ENCODE assay signal across 8 mouse cellular contexts in genomic region chr5:129725774-129726392, GRCm38 (mm10). TPM values are rescaled to one million over a fixed set of nuclear protein-coding genes. Genes with fewer than 3 reads are reported as not detected.
DNase-seq lines count a peak whose midpoint lies in the region; ATAC-seq and TF ChIP-seq lines count a peak whose summit lies in the region.

No protein-coding gene starts in this region.

- H3K4me3 ChIP-seq in forebrain, embryonic 11.5 days (ENCODE audit: low read depth, low read length), result peak overlapping the region; percentile 83
- H3K4me3 ChIP-seq in intestine, postnatal 0 days (ENCODE audit: low read depth, low read length), result peak overlapping the region; percentile 66
- H3K4me3 ChIP-seq in midbrain, embryonic 13.5 days (replicated peaks), result peak overlapping the region; percentile 85

- H3K9me3 ChIP-seq in forebrain, embryonic 11.5 days (ENCODE audit: control insufficient read depth, low read length), result no peaks in the 10 kb centered on the region
- no peaks in the 10 kb centered on the region for H3K9me3 ChIP-seq in intestine, postnatal 0 days (ENCODE audit: control insufficient read depth)
- H3K9me3 ChIP-seq in midbrain, embryonic 13.5 days, result no peaks in the 10 kb centered on the region

- peak; percentile 38 to 52 for DNase-seq in cerebellum, postnatal 10 days
- DNase-seq in cerebellum, adult 9-11 months, result no peak
- peak; percentile 36 for DNase-seq in CD4-positive, CD25-positive, alpha-beta regulatory T cell, adult 2 months (ENCODE audit: low read depth, low spot score)
- no peak for DNase-seq in forebrain, embryonic 11.5 days (ENCODE audit: low spot score)
- DNase-seq in ovary, postnatal 36 days (ENCODE audit: low spot score), result no peak
- no peak for DNase-seq in left cerebral cortex, adult 18-20 months (ENCODE audit: low spot score in 2 of 2)

- TF ChIP-seq CTCF in intestine, postnatal 0 days (IDR thresholded peaks at IDR 0.05; ENCODE audit: low read depth), result no peak

- H3K9ac ChIP-seq in forebrain, embryonic 11.5 days (ENCODE audit: low read length), result peak overlapping the region; percentile 97
- H3K9ac ChIP-seq in intestine, postnatal 0 days (ENCODE audit: low read depth, low read length), result peak overlapping the region; percentile 95
- peak overlapping the region; percentile 97; the same call in 1 of the 2 replicates for H3K9ac ChIP-seq in midbrain, embryonic 13.5 days (replicated peaks)

- no peak overlapping the region for H3K27ac ChIP-seq in forebrain, embryonic 11.5 days (ENCODE audit: low read depth, low read length)
- peak overlapping the region; percentile 99 for H3K27ac ChIP-seq in intestine, postnatal 0 days (ENCODE audit: low read depth, low read length)
- H3K27ac ChIP-seq in midbrain, embryonic 13.5 days, result no peak overlapping the region

- WGBS in forebrain, embryonic 11.5 days, result 20% methylated on average over 7 of the region's 7 CpGs
- 10% methylated on average over 7 of the region's 7 CpGs for WGBS in intestine, postnatal 0 days
- WGBS in midbrain, embryonic 13.5 days, result 19% methylated on average over 7 of the region's 7 CpGs

- H3K27me3 ChIP-seq in forebrain, embryonic 11.5 days (ENCODE audit: control insufficient read depth, insufficient read depth, low read length), result no peaks in the 10 kb centered on the region
- H3K27me3 ChIP-seq in intestine, postnatal 0 days (replicated peaks; ENCODE audit: control insufficient read depth, insufficient read depth, low read length), result no peaks in the 10 kb centered on the region
- no peaks in the 10 kb centered on the region for H3K27me3 ChIP-seq in midbrain, embryonic 13.5 days

- H3K36me3 ChIP-seq in forebrain, embryonic 11.5 days (ENCODE audit: control insufficient read depth, insufficient read depth, low read length), result no peaks in the 10 kb centered on the region
- no peaks in the 10 kb centered on the region for H3K36me3 ChIP-seq in intestine, postnatal 0 days (ENCODE audit: control insufficient read depth, insufficient read depth)
- no peaks in the 10 kb centered on the region for H3K36me3 ChIP-seq in midbrain, embryonic 13.5 days

- no peaks in the 10 kb centered on the region for H3K4me1 ChIP-seq in forebrain, embryonic 11.5 days (replicated peaks; ENCODE audit: control insufficient read depth, insufficient read depth, low read length)
- peaks cover 19% of the 10 kb centered on the region for H3K4me1 ChIP-seq in intestine, postnatal 0 days (replicated peaks; ENCODE audit: control insufficient read depth, insufficient read depth, low read length)
- peaks cover 35% of the 10 kb centered on the region for H3K4me1 ChIP-seq in midbrain, embryonic 13.5 days (replicated peaks)

- ATAC-seq in forebrain, embryonic 11.5 days (replicated peaks; ENCODE audit: low FRiP score), result no peak
- ATAC-seq in intestine, postnatal 0 days, result no peak
- ATAC-seq in midbrain, embryonic 13.5 days, result no peak

- peak overlapping the region; percentile 61 for H3K4me2 ChIP-seq in forebrain, embryonic 11.5 days (ENCODE audit: low read depth, low read length, severe bottlenecking)
- H3K4me2 ChIP-seq in intestine, postnatal 0 days (replicated peaks; ENCODE audit: low read depth), result peak overlapping the region; percentile 65
- H3K4me2 ChIP-seq in midbrain, embryonic 13.5 days (replicated peaks), result peak overlapping the region; percentile 53

RNA-seq across cellular contexts. Expression of gene Nipsnap2, which starts 1.0 kb away (rescaled TPM):
- 75.0 and 77.3 TPM in 2 replicates for polyA plus RNA-seq in forebrain, embryonic 11.5 days (2014; fragmentation: Nextera tagmentation; extraction: Ambion mirVana)
- 51.0 and 51.2 TPM in 2 replicates for polyA plus RNA-seq in intestine, postnatal 0 days (2015; fragmentation: Nextera tagmentation; extraction: Ambion mirVana)
- 84.1 and 94.5 TPM in 2 replicates for polyA plus RNA-seq in midbrain, embryonic 13.5 days (2015; fragmentation: Nextera tagmentation; extraction: Ambion mirVana)
- total RNA-seq in left cerebral cortex, adult 18-20 months (2021), result 10 to 100 TPM; 77.7 to 81.8 TPM

RNA-seq across cellular contexts. Expression of gene Mrps17, which starts 10.6 kb away (rescaled TPM):
- polyA plus RNA-seq in forebrain, embryonic 11.5 days (2014; fragmentation: Nextera tagmentation; extraction: Ambion mirVana), result 164 and 185 TPM in 2 replicates
- 109 and 115 TPM in 2 replicates for polyA plus RNA-seq in intestine, postnatal 0 days (2015; fragmentation: Nextera tagmentation; extraction: Ambion mirVana)
- 189 TPM in 2 replicates for polyA plus RNA-seq in midbrain, embryonic 13.5 days (2015; fragmentation: Nextera tagmentation; extraction: Ambion mirVana)
- 10 to 100 TPM; 72.8 to 81.5 TPM for total RNA-seq in left cerebral cortex, adult 18-20 months (2021)

RNA-seq across cellular contexts. Expression of gene Sept14, which starts 17.6 kb away (rescaled TPM):
- not detected in 2 replicates for polyA plus RNA-seq in forebrain, embryonic 11.5 days (2014; fragmentation: Nextera tagmentation; extraction: Ambion mirVana)
- not detected in 2 replicates for polyA plus RNA-seq in intestine, postnatal 0 days (2015; fragmentation: Nextera tagmentation; extraction: Ambion mirVana)
- polyA plus RNA-seq in midbrain, embryonic 13.5 days (2015; fragmentation: Nextera tagmentation; extraction: Ambion mirVana), result not detected in 2 replicates
- not detected for total RNA-seq in left cerebral cortex, adult 18-20 months (2021)

RNA-seq across cellular contexts. Expression of gene Zfp11, which starts 56.0 kb away (rescaled TPM):
- polyA plus RNA-seq in forebrain, embryonic 11.5 days (2014; fragmentation: Nextera tagmentation; extraction: Ambion mirVana), result 8.3 and 8.5 TPM in 2 replicates
- polyA plus RNA-seq in intestine, postnatal 0 days (2015; fragmentation: Nextera tagmentation; extraction: Ambion mirVana), result 0.93 and 1.0 TPM in 2 replicates
- polyA plus RNA-seq in midbrain, embryonic 13.5 days (2015; fragmentation: Nextera tagmentation; extraction: Ambion mirVana), result 8.7 and 8.9 TPM in 2 replicates
- 1 to 10 TPM; 6.2 to 7.2 TPM for total RNA-seq in left cerebral cortex, adult 18-20 months (2021)

Comparison
In these comparisons a context has a peak if more than half of its experiments do, and no peak if none do; other contexts are left out.
1. DNase-seq: peak in cerebellum, postnatal 10 days (2 of 2) and CD4-positive, CD25-positive, alpha-beta regulatory T cell, adult 2 months (single experiment); none in cerebellum, adult 9-11 months (single experiment), forebrain, embryonic 11.5 days (single experiment), ovary, postnatal 36 days (single experiment) and left cerebral cortex, adult 18-20 months (0 of 2).
2. Peak in every context shown above with its lines, with median percentiles within 50 percentile points of each other: H3K4me2 ChIP-seq, H3K4me3 ChIP-seq and H3K9ac ChIP-seq.